Mouse (Mus musculus): ENCODE results near the gene Pabpc4. TPM values are rescaled to one million over a fixed set of nuclear protein-coding genes. Genes with fewer than 3 reads are reported as not detected.
"Not testable (repeated sequence)": the region's sequence is repeated elsewhere in the genome, so short reads cannot be mapped to it uniquely, and the experiment has no call there.

Pabpc4 gene
- polyA plus RNA-seq, 1 experiment: 57.8 TPM

GRCm38 (mm10) chr4:123284731-123285624, 22.8 kb downstream of the Pabpc4 start:
- TF ChIP-seq POLR2A (IDR thresholded peaks at IDR 0.05; ENCODE audit: low read depth, low read length): no peak
- no peak for TF ChIP-seq CTCF (conservative IDR thresholded peaks at IDR 0.05; ENCODE audit: insufficient read depth, insufficient read length, low read depth, low read length)
- no peaks in the 10 kb centered on the region for H3K27me3 ChIP-seq (replicated peaks; ENCODE audit: control insufficient read depth, insufficient read depth, low read length)
- H3K27ac ChIP-seq (ENCODE audit: insufficient read depth, low read depth, low read length): no peak overlapping the region
- H3K4me3 ChIP-seq (ENCODE audit: insufficient read depth, low read depth, low read length): no peak overlapping the region
- no peaks in the 10 kb centered on the region; the same call in 1 of the 2 replicates for H3K36me3 ChIP-seq (ENCODE audit: control insufficient read depth, insufficient read depth, low read length)
- peak; percentile 52 for DNase-seq
- WGBS: 58% methylated on average over 6 of the region's 6 CpGs
- peaks cover 4% of the 10 kb centered on the region; the same call in 1 of the 2 replicates for H3K4me1 ChIP-seq (ENCODE audit: control insufficient read depth, insufficient read depth, low read length)

DNA sequence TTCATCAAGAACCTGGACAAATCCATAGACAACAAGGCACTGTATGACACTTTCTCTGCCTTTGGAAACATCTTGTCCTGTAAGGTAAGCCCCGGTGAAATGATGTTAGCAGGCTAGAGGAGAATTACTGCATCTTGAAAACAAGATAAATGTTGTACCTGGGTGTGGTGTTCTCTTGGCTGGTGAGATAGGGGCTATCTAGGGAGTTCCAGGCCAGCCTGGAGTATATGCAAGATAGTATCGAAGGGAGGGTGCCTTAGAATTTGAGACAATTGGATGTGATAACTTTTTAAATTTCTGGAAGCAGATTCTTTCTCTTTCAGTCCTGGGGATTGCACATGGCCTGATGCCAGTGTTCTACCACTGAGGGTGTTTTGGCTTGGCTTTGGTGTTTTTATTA, 24.6 kb downstream of the Pabpc4 start:
- TF ChIP-seq CTCF (conservative IDR thresholded peaks at IDR 0.05; ENCODE audit: insufficient read depth, insufficient read length, low read depth, low read length) (no peak), POLR2A (IDR thresholded peaks at IDR 0.05; ENCODE audit: low read depth, low read length) (no peak)
- WGBS: 90% methylated on average over 2 of the region's 2 CpGs

GRCm38 (mm10) chr4:123289038-123289437, 26.9 kb downstream of the Pabpc4 start:
- Histone ChIP-seq H3K4me1 (ENCODE audit: control insufficient read depth, insufficient read depth, low read length) (peaks cover 4% of the 10 kb centered on the region; the same call in 1 of the 2 replicates), H3K27ac (ENCODE audit: insufficient read depth, low read depth, low read length) (no peak overlapping the region), H3K27me3 (replicated peaks; ENCODE audit: control insufficient read depth, insufficient read depth, low read length) (no peaks in the 10 kb centered on the region), H3K36me3 (ENCODE audit: control insufficient read depth, insufficient read depth, low read length) (peaks cover 11% of the 10 kb centered on the region), H3K4me3 (ENCODE audit: insufficient read depth, low read depth, low read length) (no peak overlapping the region)
- DNase-seq: no peak
- no peak for TF ChIP-seq CTCF (conservative IDR thresholded peaks at IDR 0.05; ENCODE audit: insufficient read depth, insufficient read length, low read depth, low read length)
- TF ChIP-seq POLR2A (IDR thresholded peaks at IDR 0.05; ENCODE audit: low read depth, low read length): no peak
- WGBS: 89% methylated on average over 12 of the region's 12 CpGs

More for the DNA sequence above, 24.6 kb downstream of the Pabpc4 start:
- H3K27ac ChIP-seq (ENCODE audit: insufficient read depth, low read depth, low read length): no peak overlapping the region
- no peak overlapping the region for H3K4me3 ChIP-seq (ENCODE audit: insufficient read depth, low read depth, low read length)
- no peaks in the 10 kb centered on the region for H3K27me3 ChIP-seq (replicated peaks; ENCODE audit: control insufficient read depth, insufficient read depth, low read length)
- H3K36me3 ChIP-seq (ENCODE audit: control insufficient read depth, insufficient read depth, low read length): peaks cover 5% of the 10 kb centered on the region; the same call in 1 of the 2 replicates
- H3K4me1 ChIP-seq (ENCODE audit: control insufficient read depth, insufficient read depth, low read length): peaks cover 4% of the 10 kb centered on the region; the same call in 1 of the 2 replicates
- DNase-seq: no peak

DNA sequence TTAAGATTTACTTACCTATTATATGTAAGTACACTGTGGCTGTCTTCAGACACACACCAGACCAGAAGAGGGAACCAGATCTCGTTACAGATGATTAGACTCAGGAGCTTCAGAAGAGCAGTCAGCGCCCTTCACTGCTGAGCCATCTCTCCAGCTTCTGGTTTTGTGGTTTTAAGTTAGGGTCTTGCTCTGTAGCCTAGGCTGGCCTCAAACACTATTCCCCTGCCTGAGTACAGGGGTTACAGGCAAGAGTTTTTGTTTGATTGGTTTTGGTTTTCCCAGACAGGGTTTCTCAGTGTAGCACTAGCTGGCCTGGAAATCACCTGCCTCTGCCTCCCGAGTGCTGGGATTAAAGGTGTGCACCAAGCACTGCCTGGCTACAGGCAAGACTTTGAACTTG, 30.2 kb downstream of the Pabpc4 start:
- TF ChIP-seq POLR2A (IDR thresholded peaks at IDR 0.05; ENCODE audit: low read depth, low read length) (no peak), CTCF (conservative IDR thresholded peaks at IDR 0.05; ENCODE audit: insufficient read depth, insufficient read length, low read depth, low read length) (no peak)
- H3K4me3 ChIP-seq (ENCODE audit: insufficient read depth, low read depth, low read length): no peak overlapping the region
- no peaks in the 10 kb centered on the region for H3K27me3 ChIP-seq (replicated peaks; ENCODE audit: control insufficient read depth, insufficient read depth, low read length)
- WGBS: 74% methylated on average over 3 of the region's 3 CpGs
- peaks cover 11% of the 10 kb centered on the region for H3K36me3 ChIP-seq (ENCODE audit: control insufficient read depth, insufficient read depth, low read length)
- H3K27ac ChIP-seq (ENCODE audit: insufficient read depth, low read depth, low read length): no peak overlapping the region
- DNase-seq: no peak
- no peaks in the 10 kb centered on the region for H3K4me1 ChIP-seq (ENCODE audit: control insufficient read depth, insufficient read depth, low read length)

DNA sequence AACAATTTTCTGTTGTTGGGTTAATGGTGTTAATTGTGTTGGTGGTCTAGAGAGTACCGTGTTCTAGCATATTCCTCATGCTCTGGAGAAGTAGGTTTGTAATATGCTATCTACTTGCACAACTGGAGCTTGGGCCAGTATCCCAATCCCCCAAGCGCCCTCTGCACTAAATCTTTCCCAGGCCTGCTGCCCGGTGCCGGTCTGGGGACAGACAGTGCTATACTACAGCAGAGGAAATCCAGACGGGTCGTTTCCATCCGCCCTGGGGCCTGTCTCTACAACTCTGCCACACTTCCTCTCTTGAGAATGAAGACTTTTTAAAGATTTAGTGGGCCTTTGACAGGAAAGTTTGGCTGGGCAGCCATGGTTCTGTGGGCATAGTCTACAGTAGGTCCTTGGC, 30.8 kb downstream of the Pabpc4 start:
- DNase-seq: peak; percentile 39
- Histone ChIP-seq H3K4me3 (ENCODE audit: insufficient read depth, low read depth, low read length) (no peak overlapping the region), H3K4me1 (ENCODE audit: control insufficient read depth, insufficient read depth, low read length) (no peaks in the 10 kb centered on the region), H3K36me3 (ENCODE audit: control insufficient read depth, insufficient read depth, low read length) (peaks cover 11% of the 10 kb centered on the region), H3K27ac (ENCODE audit: insufficient read depth, low read depth, low read length) (no peak overlapping the region), H3K27me3 (replicated peaks; ENCODE audit: control insufficient read depth, insufficient read depth, low read length) (no peaks in the 10 kb centered on the region)
- TF ChIP-seq POLR2A (IDR thresholded peaks at IDR 0.05; ENCODE audit: low read depth, low read length): no peak
- no peak for TF ChIP-seq CTCF (conservative IDR thresholded peaks at IDR 0.05; ENCODE audit: insufficient read depth, insufficient read length, low read depth, low read length)
- WGBS: 79% methylated on average over 7 of the region's 7 CpGs

DNA sequence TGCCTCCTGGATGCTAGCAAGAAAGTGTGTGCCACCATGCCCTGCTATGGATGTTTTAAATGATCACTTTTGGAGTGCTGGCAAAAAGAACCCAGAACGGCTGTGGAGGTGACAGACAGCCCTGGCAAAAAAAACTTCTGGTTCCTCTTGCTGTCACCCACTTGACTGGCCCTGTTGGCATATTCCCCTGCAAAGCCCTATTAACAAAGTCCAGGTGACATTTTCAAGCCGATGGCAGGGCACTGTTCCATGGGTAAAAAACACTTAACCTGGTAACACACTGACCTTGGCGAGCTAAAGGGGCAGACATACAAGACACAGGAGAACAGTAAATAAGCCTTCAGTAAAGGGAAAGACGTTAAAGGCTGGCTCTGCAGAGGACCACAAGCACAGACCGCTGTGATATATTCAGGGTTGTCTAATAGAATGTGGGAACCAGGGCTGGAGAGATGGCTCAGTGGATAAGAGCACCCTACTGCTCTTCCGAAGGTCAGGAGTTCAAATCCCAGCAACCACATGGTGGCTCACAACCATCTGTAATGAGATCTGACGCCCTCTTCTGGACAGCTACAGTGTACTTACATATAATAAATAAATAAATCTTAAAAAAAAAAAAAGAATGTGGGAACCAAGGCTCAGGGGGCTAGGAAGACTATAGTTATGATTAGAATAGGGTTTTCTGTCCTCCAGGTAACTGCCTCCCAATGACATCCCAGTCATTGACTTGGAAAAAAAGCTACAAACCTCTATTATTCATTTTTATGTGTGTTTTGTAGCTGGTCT, 31.7 kb downstream of the Pabpc4 start:
- no peak for DNase-seq
- Histone ChIP-seq H3K4me3 (ENCODE audit: insufficient read depth, low read depth, low read length) (no peak overlapping the region), H3K36me3 (ENCODE audit: control insufficient read depth, insufficient read depth, low read length) (peaks cover 11% of the 10 kb centered on the region), H3K27ac (ENCODE audit: insufficient read depth, low read depth, low read length) (no peak overlapping the region), H3K27me3 (replicated peaks; ENCODE audit: control insufficient read depth, insufficient read depth, low read length) (no peaks in the 10 kb centered on the region), H3K4me1 (ENCODE audit: control insufficient read depth, insufficient read depth, low read length) (no peaks in the 10 kb centered on the region)
- WGBS: 69% methylated on average over 7 of the region's 7 CpGs
- no peak for TF ChIP-seq POLR2A (IDR thresholded peaks at IDR 0.05; ENCODE audit: low read depth, low read length)
- TF ChIP-seq CTCF (conservative IDR thresholded peaks at IDR 0.05; ENCODE audit: insufficient read depth, insufficient read length, low read depth, low read length): no peak

DNA sequence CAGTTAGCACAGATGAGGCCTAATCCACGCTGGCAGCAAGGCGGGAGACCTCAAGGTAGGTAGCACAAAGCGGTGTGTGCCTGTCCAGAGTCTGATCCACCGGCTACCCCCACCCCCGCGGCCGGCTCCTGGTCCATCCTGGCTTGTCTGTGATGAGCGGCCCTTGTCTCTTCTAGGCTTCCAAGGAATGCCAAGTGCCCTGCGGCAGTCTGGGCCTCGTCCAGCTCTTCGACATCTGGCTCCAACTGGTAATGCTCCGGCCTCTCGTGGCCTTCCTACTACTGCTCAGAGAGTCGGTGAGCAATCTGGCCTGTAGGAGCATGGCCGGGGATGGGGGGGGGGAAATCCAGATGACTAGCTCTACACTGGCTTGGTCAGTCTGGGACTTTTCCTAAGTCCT, 32.9 kb downstream of the Pabpc4 start:
- peaks cover 11% of the 10 kb centered on the region for H3K36me3 ChIP-seq (ENCODE audit: control insufficient read depth, insufficient read depth, low read length)
- H3K27me3 ChIP-seq (replicated peaks; ENCODE audit: control insufficient read depth, insufficient read depth, low read length); H3K4me3 ChIP-seq (ENCODE audit: insufficient read depth, low read depth, low read length); H3K4me1 ChIP-seq (ENCODE audit: control insufficient read depth, insufficient read depth, low read length); H3K27ac ChIP-seq (ENCODE audit: insufficient read depth, low read depth, low read length); DNase-seq: not testable (repeated sequence)
- WGBS: 86% methylated on average over 15 of the region's 15 CpGs

Data from kidney, adult 2 months (tissue).